Mouse (Mus musculus) regulatory T cell (primary cell): ENCODE data around the gene Gm10337.

Experiments
- in situ Hi-C: fragments of 300-600 bp; cut with MboI, MseI; formaldehyde crosslinking; loops from one replicate; pipeline ENCODE4 v1.15.1; 2025; ENCODE audit warnings: high pct_unique_total_duplicates

Gm10337 gene

GRCm38 (mm10) chr15:102503447-102503846 lies at the start of gene Gm10337:
TSS of gene Gm10337 (plus strand) at chr15:102503722.
- in situ Hi-C loops = no loop called here

- in situ Hi-C loops = no loop called here
These were observed 47.5 kb upstream of the Gm10337 start for GRCm38 (mm10) chr15:102455993-102456392.

- in situ Hi-C loops = no loop called here
These were observed 45.3 kb upstream of the Gm10337 start for GRCm38 (mm10) chr15:102458050-102458736.

- in situ Hi-C loops = no loop called here
These were observed 44.6 kb upstream of the Gm10337 start, which contains the start of gene Prr13 for GRCm38 (mm10) chr15:102458904-102459317. TSS of gene Prr13 (plus strand) at chr15:102459028.

GRCm38 (mm10) chr15:102459381-102459780 lies 44.1 kb upstream of the Gm10337 start:
- in situ Hi-C loops = no loop called here

GRCm38 (mm10) chr15:102459847-102460246 lies 43.7 kb upstream of the Gm10337 start:
- in situ Hi-C loops = no loop called here

GRCm38 (mm10) chr15:102460409-102460808 lies 43.1 kb upstream of the Gm10337 start:
- in situ Hi-C loops = no loop called here

GRCm38 (mm10) chr15:102460971-102461370 lies 42.6 kb upstream of the Gm10337 start:
- in situ Hi-C loops = no loop called here

GRCm38 (mm10) chr15:102461430-102462075 lies 42.0 kb upstream of the Gm10337 start:
- in situ Hi-C loops = no loop called here

GRCm38 (mm10) chr15:102463666-102464065 lies 39.9 kb upstream of the Gm10337 start:
- in situ Hi-C loops = no loop called here

- in situ Hi-C loops = no loop called here
These were observed 34.7 kb upstream of the Gm10337 start for GRCm38 (mm10) chr15:102468675-102469370.

- in situ Hi-C loops = no loop called here
These were observed 33.3 kb upstream of the Gm10337 start, which contains the start of gene Pcbp2 for GRCm38 (mm10) chr15:102470183-102470604. TSS of gene Pcbp2 (plus strand) at chr15:102470539.

- in situ Hi-C loops = no loop called here
These were observed 32.8 kb upstream of the Gm10337 start for GRCm38 (mm10) chr15:102470605-102471294.

- in situ Hi-C loops = no loop called here
These were observed 32.3 kb upstream of the Gm10337 start for GRCm38 (mm10) chr15:102471295-102471645.

GRCm38 (mm10) chr15:102471727-102472126 lies 31.8 kb upstream of the Gm10337 start:
- in situ Hi-C loops = no loop called here

GRCm38 (mm10) chr15:102473246-102473645 lies 30.3 kb upstream of the Gm10337 start:
- in situ Hi-C loops = no loop called here

GRCm38 (mm10) chr15:102474520-102474919 lies 29.0 kb upstream of the Gm10337 start:
- in situ Hi-C loops = no loop called here

- in situ Hi-C loops = no loop called here
These were observed 20.4 kb upstream of the Gm10337 start for GRCm38 (mm10) chr15:102483136-102483535.

- in situ Hi-C loops = no loop called here
These were observed 17.7 kb upstream of the Gm10337 start for GRCm38 (mm10) chr15:102485853-102486252.

- in situ Hi-C loops = no loop called here
These were observed 15.9 kb upstream of the Gm10337 start for GRCm38 (mm10) chr15:102487664-102488063.

- in situ Hi-C loops = no loop called here
These were observed 5.2 kb upstream of the Gm10337 start for GRCm38 (mm10) chr15:102498322-102498721.

GRCm38 (mm10) chr15:102499370-102499769 lies 4.2 kb upstream of the Gm10337 start:
- in situ Hi-C loops = no loop called here
